In the genomic region with DNA sequence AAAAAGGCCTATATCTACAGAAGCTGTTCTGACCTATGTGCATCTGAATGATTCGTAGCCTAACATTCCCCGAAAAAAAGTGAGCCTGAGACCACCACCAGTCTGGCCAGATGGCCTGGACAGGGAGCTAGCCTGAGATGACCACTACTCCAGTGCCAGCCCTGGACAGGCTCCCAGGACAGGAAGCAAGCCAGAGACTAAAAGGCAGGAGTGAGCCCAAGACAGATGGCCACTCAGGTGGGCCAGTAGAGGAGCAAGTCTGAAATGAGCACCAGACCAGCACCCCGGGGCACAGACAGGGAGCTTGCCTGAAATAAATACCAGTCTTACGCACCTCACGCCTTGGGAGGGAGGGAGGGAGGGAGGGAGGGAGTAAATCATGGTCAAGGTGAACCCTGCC, we compare ENCODE assay signal across 25 mouse cellular contexts. TPM values are rescaled to one million over a fixed set of nuclear protein-coding genes. Genes with fewer than 3 reads are reported as not detected.
DNase-seq lines count a peak whose midpoint lies in the region; ATAC-seq lines count a peak whose summit lies in the region.
"Had no signal": no experiment of that assay in that cellular context is flagged by ENCODE, and none has a peak within 500 bp of the region (broad histone marks: within the 10 kb centered on the region; RNA-seq: fewer than 3 reads in every experiment).

No protein-coding gene starts in this region.

- H3K4me3 ChIP-seq in heart, embryonic 12.5 days: no peak overlapping the region
- H3K4me3 ChIP-seq: embryonic facial prominence, embryonic 12.5 days; erythroblast, embryonic 14.5 days; forebrain, embryonic 13.5 days; heart, embryonic 10.5 days; hindbrain, embryonic 12.5 days; limb, embryonic 12.5 days; midbrain, embryonic 12.5 days; neural tube, embryonic 15.5 days had no signal

- no peak for ATAC-seq in heart, embryonic 12.5 days (ENCODE audit: insufficient number of reproducible peaks, low FRiP score)
- ATAC-seq: forebrain, embryonic 13.5 days; liver, postnatal 0 days; Patski had no signal

- DNase-seq in heart, adult 11 months: peak; percentile 33
- DNase-seq in cerebellum, adult 11 months: peak; percentile 74
- DNase-seq in cerebellum, adult 8-10 months: peak; percentile 71
- DNase-seq in cerebellum, postnatal 36 days: peak; percentile 79 to 81
- no peak for DNase-seq in urinary bladder, postnatal 14 days (ENCODE audit: low spot score)
- DNase-seq in layer of hippocampus, postnatal 25 days (ENCODE audit: extremely low spot score in 1 of 2, low spot score in 1 of 2): no peak
- DNase-seq: adrenal gland, postnatal 36 days; heart, postnatal 14 days; kidney, adult 2 months; kidney, postnatal 10 days; liver, postnatal 0 days; lung, postnatal 10 days; right cerebral cortex, postnatal 14 days; spleen, adult 18-20 months had no signal

- H3K9ac ChIP-seq in heart, embryonic 12.5 days: no peak overlapping the region
- H3K9ac ChIP-seq: embryonic facial prominence, embryonic 12.5 days; forebrain, embryonic 13.5 days; hindbrain, embryonic 12.5 days; limb, embryonic 12.5 days; liver, postnatal 0 days; midbrain, embryonic 12.5 days; neural tube, embryonic 15.5 days had no signal

- no peaks in the 10 kb centered on the region for H3K9me3 ChIP-seq in heart, embryonic 12.5 days (replicated peaks)
- H3K9me3 ChIP-seq: embryonic facial prominence, embryonic 12.5 days; forebrain, embryonic 13.5 days; heart, embryonic 10.5 days; hindbrain, embryonic 12.5 days; limb, embryonic 12.5 days; midbrain, embryonic 12.5 days; neural tube, embryonic 15.5 days had no signal

- H3K4me2 ChIP-seq in heart, embryonic 12.5 days: no peak overlapping the region
- H3K4me2 ChIP-seq: embryonic facial prominence, embryonic 12.5 days; forebrain, embryonic 13.5 days; hindbrain, embryonic 12.5 days; limb, embryonic 12.5 days; liver, embryonic 11.5 days; midbrain, embryonic 12.5 days; neural tube, embryonic 15.5 days had no signal

- H3K36me3 ChIP-seq in heart, embryonic 12.5 days: no peaks in the 10 kb centered on the region
- H3K36me3 ChIP-seq: embryonic facial prominence, embryonic 12.5 days; heart, embryonic 10.5 days; hindbrain, embryonic 12.5 days; limb, embryonic 12.5 days; midbrain, embryonic 12.5 days; neural tube, embryonic 15.5 days had no signal

- H3K27ac ChIP-seq in heart, embryonic 12.5 days (ENCODE audit: poor library complexity, severe bottlenecking): no peak overlapping the region
- H3K27ac ChIP-seq: embryonic facial prominence, embryonic 12.5 days; forebrain, embryonic 13.5 days; heart, embryonic 10.5 days; hindbrain, embryonic 12.5 days; limb, embryonic 12.5 days; midbrain, embryonic 12.5 days; neural tube, embryonic 15.5 days had no signal

- no peaks in the 10 kb centered on the region for H3K27me3 ChIP-seq in heart, embryonic 12.5 days (replicated peaks)
- H3K27me3 ChIP-seq: embryonic facial prominence, embryonic 12.5 days; forebrain, embryonic 13.5 days; hindbrain, embryonic 12.5 days; limb, embryonic 12.5 days; midbrain, embryonic 12.5 days; neural tube, embryonic 15.5 days; Patski had no signal

- 77% methylated on average over 5 of the region's 5 CpGs for WGBS in heart, embryonic 12.5 days

- H3K4me1 ChIP-seq in heart, embryonic 12.5 days (replicated peaks): peaks cover 10% of the 10 kb centered on the region
- H3K4me1 ChIP-seq: embryonic facial prominence, embryonic 12.5 days; forebrain, embryonic 13.5 days; hindbrain, embryonic 12.5 days; midbrain, embryonic 12.5 days; neural tube, embryonic 15.5 days had no signal

RNA-seq across cellular contexts. Expression of gene Tbc1d1, which starts 11.8 kb away (rescaled TPM):
- 36.4 and 38.3 TPM in 2 replicates for polyA plus RNA-seq in heart, embryonic 12.5 days (2016; fragmentation: Nextera tagmentation; extraction: Ambion mirVana)
- 10 to 100 TPM; 26.9 to 32.4 TPM for total RNA-seq in layer of hippocampus, postnatal 25 days (2021)

RNA-seq across cellular contexts. Expression of gene Pgm2, which starts 51.6 kb away (rescaled TPM):
- 20.7 and 21.0 TPM in 2 replicates for polyA plus RNA-seq in heart, embryonic 12.5 days (2016; fragmentation: Nextera tagmentation; extraction: Ambion mirVana)
- 10 to 100 TPM; 10.8 to 11.4 TPM for total RNA-seq in layer of hippocampus, postnatal 25 days (2021)

Comparison
In these comparisons a context has a peak if more than half of its experiments do, and no peak if none do; other contexts are left out.
1. DNase-seq: peak in heart, adult 11 months (single experiment), cerebellum, adult 11 months (single experiment), cerebellum, adult 8-10 months (single experiment) and cerebellum, postnatal 36 days (2 of 2); none in urinary bladder, postnatal 14 days (single experiment) and layer of hippocampus, postnatal 25 days (0 of 2).